Mouse (Mus musculus): ENCODE measurements around the gene Sgtb.

Sgtb gene

GRCm38 (mm10) chr13:104179176-104179888, 69.8 kb downstream of the Sgtb start:
- DNase-seq (ENCODE audit: low spot score): no peak

GRCm38 (mm10) chr13:104187357-104187756, 77.8 kb downstream of the Sgtb start:
- DNase-seq (ENCODE audit: low spot score): no peak
